Mouse (Mus musculus) granulocyte monocyte progenitor cell, adult 5-6 weeks (primary cell): ENCODE data around the gene Wfdc17. TPM values are rescaled to one million over a fixed set of nuclear protein-coding genes. Genes with fewer than 3 reads are reported as not detected.
A peak's percentile ranks its signal among the peaks of the same experiment; 100 is the strongest.

Experiments
- ATAC-seq: replicated peaks from 2 replicates; pipeline ENCODE4 v1.8.0; 2016; ENCODE audit warnings: mild to moderate bottlenecking, moderate TSS enrichment, inconsistent platforms; ENCODE audit not compliant: poor library complexity, severe bottlenecking
- total RNA-seq, 2 experiments: library from RNA; stranded (forward) in 1 of 2; stranded (reverse) in 1 of 2; fragments of 200-712, 200-1000 nt in 1 of 2; fragments of >200 nt in 1 of 2; fragmentation: Nextera tagmentation in 1 of 2; gene quantifications; 2 replicates each; pipeline ENCODE4 v1.2.3; 2014 to 2017

Gene Wfdc17
- total RNA-seq, 2 experiments from 2014 or later: not detected

DNA sequence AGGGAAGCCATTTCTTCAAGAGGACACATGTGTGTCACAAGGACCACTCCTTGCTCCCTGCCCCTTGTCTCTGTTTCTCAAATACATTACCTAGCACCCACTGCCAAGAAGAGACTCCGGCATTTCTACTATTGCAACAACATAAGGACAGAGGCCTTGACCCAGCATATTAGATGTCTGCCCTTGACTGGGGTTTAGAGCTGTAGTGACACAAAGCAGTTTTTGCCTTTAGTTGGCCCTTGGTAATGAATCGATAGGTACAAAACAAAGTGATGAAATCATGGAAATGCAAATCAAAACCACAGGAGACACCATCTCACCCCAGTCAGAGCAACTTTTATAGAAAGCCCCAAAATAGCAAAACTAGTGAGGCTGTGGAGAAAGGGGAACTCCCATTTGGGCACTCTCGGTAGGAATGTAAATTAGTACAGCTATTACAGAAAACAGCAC lies 33.3 kb downstream of the Wfdc17 start:
- ATAC-seq: peak; percentile 68

DNA sequence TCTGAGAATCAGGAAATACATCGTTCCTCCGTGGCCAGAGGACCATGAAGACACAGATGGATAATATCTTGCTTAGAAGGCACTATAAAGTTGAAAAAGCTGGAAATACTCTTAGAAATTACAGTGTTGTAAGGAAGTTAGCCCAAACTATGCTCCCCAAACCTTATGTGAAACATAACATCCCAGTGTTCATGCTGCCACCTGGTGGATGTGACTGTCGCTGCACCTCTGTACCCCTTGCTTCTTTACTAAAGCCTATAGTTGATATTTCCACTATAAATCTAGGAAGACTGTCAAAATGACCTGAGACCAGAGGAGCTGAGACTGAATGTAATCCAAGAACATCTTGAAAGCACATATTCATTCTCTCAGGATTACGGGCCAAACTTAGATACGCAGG lies 35.5 kb downstream of the Wfdc17 start:
- 0 out of 2 replicates have a peak, but pooled peaks have one; percentile 40 for ATAC-seq

DNA sequence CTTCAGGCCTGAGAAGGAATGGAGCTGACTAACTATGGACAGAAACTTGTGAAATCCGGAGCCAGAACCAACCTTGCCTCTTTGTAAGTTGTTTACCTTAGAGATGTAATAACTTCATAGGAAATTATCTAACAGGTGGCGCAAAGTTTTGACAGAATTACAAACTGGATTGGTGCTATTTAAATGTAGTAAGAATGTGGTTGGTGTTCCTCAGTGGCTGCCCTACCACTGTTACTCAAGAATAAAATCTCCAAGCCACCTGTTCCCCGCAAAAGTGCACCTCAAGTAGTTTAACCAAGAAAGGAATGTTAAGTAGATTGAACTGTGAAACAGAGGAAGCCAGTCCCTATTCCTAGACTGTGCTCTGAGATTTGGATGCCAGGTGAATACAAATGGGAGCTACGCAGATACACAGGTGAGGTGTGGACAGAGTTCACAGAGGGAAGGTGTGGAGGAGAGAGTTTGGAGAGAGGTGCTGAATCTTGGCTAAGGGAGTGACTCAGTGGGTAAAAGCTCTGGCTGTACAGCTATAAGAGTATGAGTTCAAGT lies 36.7 kb downstream of the Wfdc17 start:
- no peak for ATAC-seq

DNA sequence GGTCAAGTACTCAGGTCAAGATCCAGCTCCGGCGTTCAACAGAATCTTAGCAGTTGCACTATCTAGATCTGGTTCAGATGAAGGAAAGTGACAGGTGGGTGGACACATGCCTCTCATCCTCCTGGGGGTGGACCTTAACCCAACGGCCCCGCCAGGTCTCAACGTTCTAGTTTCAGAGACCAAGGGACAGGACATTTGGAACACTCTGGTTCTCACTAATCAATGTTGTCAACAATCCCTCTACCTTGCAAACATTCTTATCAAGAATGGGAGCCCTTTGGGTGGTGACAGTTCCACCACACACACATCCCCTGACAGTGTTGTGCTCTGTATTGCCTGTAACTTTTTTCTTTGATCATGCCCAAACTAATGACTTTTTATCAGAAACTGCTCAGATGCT lies 38.0 kb downstream of the Wfdc17 start:
- ATAC-seq: no peak

DNA sequence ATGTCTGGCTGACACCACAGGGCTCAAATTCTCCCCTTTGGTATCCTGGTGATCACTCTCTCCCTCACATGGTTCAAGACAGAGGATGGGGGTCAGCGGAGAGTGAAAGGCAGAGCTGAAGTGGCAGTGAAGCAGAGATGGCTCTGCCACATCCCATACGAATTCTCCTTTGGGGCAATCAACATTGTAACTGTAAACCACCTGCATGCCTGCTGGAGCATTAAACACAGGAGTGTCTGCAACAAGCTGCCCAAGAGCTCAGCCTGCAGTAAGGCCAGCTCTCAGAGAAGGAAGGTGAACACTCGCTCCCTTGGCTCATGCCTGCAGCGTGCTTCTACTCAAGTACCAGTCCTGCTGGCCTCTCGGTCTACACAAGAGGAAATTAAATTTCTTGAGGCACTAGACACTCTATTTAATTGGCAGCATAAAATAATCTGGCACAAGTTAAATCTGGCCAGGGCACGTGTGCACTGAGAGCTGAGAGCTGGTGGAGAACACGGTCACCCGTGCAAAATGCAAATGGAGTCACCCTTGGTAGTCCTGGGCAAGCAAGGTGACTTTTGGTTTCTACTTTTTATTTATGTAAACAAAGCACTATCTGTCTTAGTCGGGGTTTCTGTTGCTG lies 39.1 kb downstream of the Wfdc17 start:
- ATAC-seq: no peak

DNA sequence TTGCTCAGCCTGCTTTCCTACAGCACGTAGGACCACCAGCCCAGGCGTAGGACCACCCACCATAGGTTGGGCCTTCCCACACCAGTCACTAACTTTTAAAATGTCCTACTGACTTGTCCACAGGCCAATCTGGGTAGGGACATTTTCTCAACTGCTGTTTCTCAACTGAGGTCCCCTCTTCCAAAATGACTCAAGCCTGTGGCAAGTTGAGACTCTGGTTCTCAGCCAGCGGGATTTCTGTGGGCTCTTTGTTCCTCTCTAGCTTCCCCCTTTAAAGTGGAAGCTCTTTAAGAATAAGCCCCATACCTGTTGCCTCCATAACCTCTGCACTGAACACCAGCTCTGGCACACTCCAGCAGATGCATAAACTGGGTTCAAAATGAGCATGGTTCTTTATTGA lies 39.7 kb downstream of the Wfdc17 start:
- ATAC-seq: peak; percentile 40

DNA sequence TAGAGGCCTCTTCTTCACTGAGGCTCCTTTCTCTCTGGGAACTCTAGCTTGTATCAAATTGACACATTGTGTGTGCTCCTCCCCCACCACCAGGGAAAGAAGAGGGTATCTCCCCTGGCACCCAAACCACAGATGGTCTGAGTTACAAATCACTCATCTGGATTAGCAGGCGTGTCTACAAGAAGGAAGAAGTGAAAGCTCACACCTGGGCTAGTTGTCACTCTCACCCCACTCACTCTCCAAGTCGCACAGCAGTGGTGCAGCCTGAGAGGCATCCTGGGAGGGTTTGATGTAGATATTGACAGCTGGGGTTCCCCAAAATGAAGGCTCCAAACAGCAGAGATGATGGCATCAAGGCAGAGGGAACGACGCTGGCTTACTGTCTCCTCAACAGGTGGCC lies 42.4 kb downstream of the Wfdc17 start:
- peak; percentile 13; the same call in 1 of the 2 replicates for ATAC-seq

DNA sequence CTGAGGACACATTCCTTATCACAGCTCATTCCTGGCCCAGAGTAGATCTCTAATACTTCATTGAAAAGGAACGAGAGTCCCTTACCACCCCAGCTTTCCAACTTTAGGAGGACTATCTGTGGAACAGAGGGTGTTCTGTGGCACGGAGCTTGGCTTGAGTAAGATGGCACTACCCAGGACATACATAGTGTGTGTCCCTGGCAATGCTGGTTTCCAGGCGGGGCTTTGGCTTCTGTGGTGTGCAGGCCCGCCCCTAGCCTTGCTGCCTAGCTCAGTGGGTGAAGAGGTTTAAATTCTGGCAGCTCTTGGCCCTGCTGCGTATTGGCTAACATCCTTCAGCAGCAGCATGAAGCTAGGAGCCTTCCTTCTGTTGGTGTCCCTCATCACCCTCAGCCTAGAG lies 42.9 kb downstream of the Wfdc17 start, which contains the start of gene Wfdc21:
Gene Wfdc21, plus strand, starts transcription at position 260 of the 400 bp plus-strand sequence.
- ATAC-seq: 0 out of 2 replicates have a peak, but pooled peaks have one; percentile 21

DNA sequence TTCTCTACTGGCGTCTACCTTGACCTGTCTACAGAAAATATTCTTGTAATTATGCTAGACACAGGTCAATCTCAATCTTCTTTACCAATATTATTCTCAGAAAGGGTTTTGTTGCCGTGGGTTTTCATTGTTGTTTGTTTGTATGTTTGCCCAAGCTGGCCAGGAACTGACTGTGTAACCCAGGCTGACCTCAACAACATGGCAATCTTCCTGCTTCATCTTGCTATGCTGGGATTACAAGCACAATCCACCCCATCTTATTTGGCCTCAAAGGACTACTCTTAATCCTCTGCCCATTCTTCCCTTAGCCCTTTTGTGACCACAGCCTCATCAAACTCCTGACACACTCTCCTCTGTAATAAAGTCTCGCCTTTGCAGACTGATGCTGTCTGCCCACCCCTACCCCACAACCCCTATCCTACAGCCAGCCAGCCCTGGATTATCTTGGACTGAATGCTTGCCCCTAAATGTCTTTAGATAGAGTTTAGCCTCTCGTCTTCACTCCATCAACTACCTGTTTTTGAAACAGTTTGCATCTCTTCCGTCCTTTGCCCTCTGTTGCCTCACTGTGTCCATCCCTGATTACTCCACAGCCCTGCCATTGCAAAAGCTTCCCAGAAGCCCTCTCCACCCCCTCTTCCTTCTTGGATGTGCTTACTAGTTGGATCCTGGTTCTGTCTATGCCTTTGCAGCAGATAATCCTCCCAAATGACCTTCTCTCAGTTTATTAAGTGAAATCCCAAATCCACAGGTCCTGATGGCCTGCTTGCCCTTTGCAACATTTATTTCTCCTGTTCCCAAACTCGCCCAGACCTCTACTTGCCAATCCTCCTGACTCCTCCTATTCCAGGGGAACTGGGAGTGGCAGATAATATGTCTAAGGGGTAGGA lies 43.8 kb downstream of the Wfdc17 start:
- ATAC-seq: peak; percentile 59

DNA sequence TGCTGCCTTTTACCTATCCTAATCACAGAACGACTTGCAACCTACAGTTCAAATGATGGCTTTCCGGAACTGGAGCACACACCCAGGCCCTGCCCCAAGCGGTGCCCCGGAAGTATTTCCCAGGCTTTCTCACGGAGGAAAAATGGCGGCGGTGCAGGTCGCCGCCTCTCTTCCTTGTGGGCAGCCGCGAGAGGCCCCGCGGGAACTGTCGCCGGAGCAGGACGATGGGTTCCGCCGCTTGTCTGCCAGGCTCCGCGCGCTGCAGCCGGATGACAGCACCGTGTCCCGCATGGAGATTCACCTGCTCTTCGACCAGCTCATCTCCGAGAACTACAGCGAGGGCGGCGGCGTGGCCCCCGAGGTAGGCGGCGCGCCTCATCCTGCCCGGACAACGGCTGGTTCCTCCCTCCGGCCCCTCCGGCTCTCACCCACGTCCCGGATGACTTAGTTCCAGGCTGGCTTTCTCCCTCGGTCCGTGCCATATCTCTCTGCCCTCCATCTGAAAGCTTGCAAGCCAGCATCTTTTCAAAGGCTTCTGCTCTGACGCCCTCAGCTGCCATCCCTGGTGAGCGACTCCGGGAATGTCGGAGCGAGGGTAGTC lies 49.9 kb downstream of the Wfdc17 start, which contains the start of gene Heatr6:
Gene Heatr6, plus strand, starts transcription at position 116 of the 601 bp plus-strand sequence.
- peak; percentile 95 for ATAC-seq

DNA sequence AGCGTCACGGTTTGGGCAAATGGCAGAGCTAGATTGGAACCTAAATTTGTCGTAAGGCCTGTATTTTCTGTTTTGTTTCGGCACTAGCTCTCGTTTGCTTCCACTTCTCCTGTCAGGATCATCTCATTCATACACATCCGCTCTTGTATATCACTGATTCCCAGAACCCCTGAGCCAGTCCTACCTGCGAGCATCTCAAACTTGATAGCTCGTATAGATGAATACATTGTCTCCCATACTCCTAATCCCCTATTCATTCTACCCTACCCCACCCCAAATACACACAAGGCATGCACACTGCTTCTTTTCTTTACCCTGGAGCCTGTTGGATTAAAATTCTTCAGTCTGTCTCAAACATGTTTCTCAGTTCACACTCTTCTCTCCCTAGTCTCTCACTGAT lies 50.4 kb downstream of the Wfdc17 start:
- no peak for ATAC-seq

Other genes with a start within 250 kb of the Wfdc17 start
- gene Mmp28, start 240.9 kb upstream of the Wfdc17 start, total RNA-seq (2014; fragmentation: Nextera tagmentation): 6.6 and 11.1 TPM in 2 replicates
- 5.4 and 5.6 TPM in 2 replicates for gene Mmp28, start 240.9 kb upstream of the Wfdc17 start, total RNA-seq (2017)
- 62.6 and 66.7 TPM in 2 replicates for gene Taf15, start 230.9 kb upstream of the Wfdc17 start, total RNA-seq (2014; fragmentation: Nextera tagmentation)
- gene Taf15, start 230.9 kb upstream of the Wfdc17 start, total RNA-seq (2017): 43.8 and 44.1 TPM in 2 replicates
- not detected in 2 replicates for gene Heatr9, start 181.8 kb upstream of the Wfdc17 start, total RNA-seq (2014; fragmentation: Nextera tagmentation)
- gene Heatr9, start 181.8 kb upstream of the Wfdc17 start, total RNA-seq (2017): not detected in 2 replicates
- gene Ccl5, start 173.5 kb upstream of the Wfdc17 start, total RNA-seq (2014; fragmentation: Nextera tagmentation): not detected in 2 replicates
- gene Ccl5, start 173.5 kb upstream of the Wfdc17 start, total RNA-seq (2017): 2.1 TPM in 1 of 2 replicates, not detected in the other
- 189 and 190 TPM in 2 replicates for gene Ccl9, start 125.4 kb upstream of the Wfdc17 start, total RNA-seq (2014; fragmentation: Nextera tagmentation)
- gene Ccl9, start 125.4 kb upstream of the Wfdc17 start, total RNA-seq (2017): 110 and 159 TPM in 2 replicates
- gene Ccl6, start 110.9 kb upstream of the Wfdc17 start, total RNA-seq (2014; fragmentation: Nextera tagmentation): 8.8 and 13.4 TPM in 2 replicates
- gene Ccl6, start 110.9 kb upstream of the Wfdc17 start, total RNA-seq (2017): 16.9 and 19.6 TPM in 2 replicates
- not detected in 2 replicates for gene Rpl9-ps1, start 58.4 kb upstream of the Wfdc17 start, total RNA-seq (2014; fragmentation: Nextera tagmentation)
- gene Rpl9-ps1, start 58.4 kb upstream of the Wfdc17 start, total RNA-seq (2017): not detected in 2 replicates
- 5.5 and 6.5 TPM in 2 replicates for gene Ccl3, start 54.6 kb upstream of the Wfdc17 start, total RNA-seq (2014; fragmentation: Nextera tagmentation)
- 78.6 and 86.4 TPM in 2 replicates for gene Ccl3, start 54.6 kb upstream of the Wfdc17 start, total RNA-seq (2017)
- gene Ccl4, start 41.4 kb upstream of the Wfdc17 start, total RNA-seq (2014; fragmentation: Nextera tagmentation): 2.1 TPM in 1 of 2 replicates, not detected in the other
- gene Ccl4, start 41.4 kb upstream of the Wfdc17 start, total RNA-seq (2017): 15.2 and 26.9 TPM in 2 replicates
- gene Wfdc18, start 5.0 kb downstream of the Wfdc17 start, total RNA-seq (2014; fragmentation: Nextera tagmentation): not detected in 2 replicates
- not detected in 2 replicates for gene Wfdc18, start 5.0 kb downstream of the Wfdc17 start, total RNA-seq (2017)
- gene Wfdc21, start 42.9 kb downstream of the Wfdc17 start, total RNA-seq (2014; fragmentation: Nextera tagmentation): 15.7 and 47.5 TPM in 2 replicates
- gene Wfdc21, start 42.9 kb downstream of the Wfdc17 start, total RNA-seq (2017): 28.0 and 70.7 TPM in 2 replicates
- 10.4 and 30.5 TPM in 2 replicates for gene Heatr6, start 49.7 kb downstream of the Wfdc17 start, total RNA-seq (2014; fragmentation: Nextera tagmentation)
- 8.9 and 17.8 TPM in 2 replicates for gene Heatr6, start 49.7 kb downstream of the Wfdc17 start, total RNA-seq (2017)
- gene Hnf1b, start 146.1 kb downstream of the Wfdc17 start, total RNA-seq (2014; fragmentation: Nextera tagmentation): not detected in 2 replicates
- not detected in 2 replicates for gene Hnf1b, start 146.1 kb downstream of the Wfdc17 start, total RNA-seq (2017)
- gene Ddx52, start 238.1 kb downstream of the Wfdc17 start, total RNA-seq (2014; fragmentation: Nextera tagmentation): 28.4 and 29.5 TPM in 2 replicates
- gene Ddx52, start 238.1 kb downstream of the Wfdc17 start, total RNA-seq (2017): 72.2 and 84.9 TPM in 2 replicates